Mouse (Mus musculus) heart, embryonic 12.5 days (tissue): ENCODE results near the gene Rpl9-ps6. TPM values are rescaled to one million over a fixed set of nuclear protein-coding genes. Genes with fewer than 3 reads are reported as not detected.

Source experiments
- ATAC-seq: fragments of 200-750 bp; cut with Nextera tagmentation; 2 replicates; pipeline ENCODE4 v1.8.0; 2017; ENCODE audit warnings: moderate TSS enrichment, moderate library complexity; ENCODE audit not compliant: insufficient number of reproducible peaks, low FRiP score
- H3K27ac ChIP-seq: fragments of 300-500 bp; sonication (generic); 2 replicates; pipeline ENCODE4 v1.5.1; 2016; ENCODE audit warnings: mild to moderate bottlenecking, moderate library complexity; ENCODE audit not compliant: poor library complexity, severe bottlenecking
- H3K27me3 ChIP-seq: fragments of 300-500 bp; sonication (generic); replicated peaks from 2 replicates; pipeline ENCODE4 v1.6.1; 2016; ENCODE audit warnings: mild to moderate bottlenecking, moderate library complexity
- H3K36me3 ChIP-seq: fragments of 300-500 bp; sonication (generic); 2 replicates; pipeline ENCODE4 v1.6.1; 2016; ENCODE audit warnings: mild to moderate bottlenecking, moderate library complexity
- H3K4me1 ChIP-seq: fragments of 300-500 bp; sonication (generic); replicated peaks from 2 replicates; pipeline ENCODE4 v1.6.1; 2016; ENCODE audit warnings: mild to moderate bottlenecking
- H3K4me2 ChIP-seq: fragments of 300-500 bp; sonication (generic); 2 replicates; pipeline ENCODE4 v1.6.1; 2016; ENCODE audit warnings: mild to moderate bottlenecking, moderate library complexity
- H3K4me3 ChIP-seq: fragments of 300-500 bp; sonication (generic); 2 replicates; pipeline ENCODE4 v1.5.1; 2016; ENCODE audit warnings: mild to moderate bottlenecking
- H3K9ac ChIP-seq: fragments of 300-500 bp; sonication (generic); 2 replicates; pipeline ENCODE4 v1.6.1; 2016; ENCODE audit warnings: mild to moderate bottlenecking, moderate library complexity
- H3K9me3 ChIP-seq: fragments of 300-500 bp; sonication (generic); replicated peaks from 2 replicates; pipeline ENCODE4 v1.6.1; 2016; ENCODE audit warnings: mild to moderate bottlenecking, moderate library complexity
- WGBS: fragments of 180-500 bp; shearing (Covaris S2); methylation state at CpG from one replicate; pipeline ENCODE4 v1.1.7; 2016; 5-methylcytosine and 5-hydroxymethylcytosine counted together
- polyA plus RNA-seq: library from polyadenylated mRNA; unstranded; fragments of >200 nt; fragmentation: Nextera tagmentation; extraction: Ambion mirVana; gene quantifications from 2 replicates; pipeline ENCODE4 v1.2.1, GENCODE M21; 2016

Gene Rpl9-ps6
- 57.6 and 60.3 TPM in 2 replicates for polyA plus RNA-seq

DNA sequence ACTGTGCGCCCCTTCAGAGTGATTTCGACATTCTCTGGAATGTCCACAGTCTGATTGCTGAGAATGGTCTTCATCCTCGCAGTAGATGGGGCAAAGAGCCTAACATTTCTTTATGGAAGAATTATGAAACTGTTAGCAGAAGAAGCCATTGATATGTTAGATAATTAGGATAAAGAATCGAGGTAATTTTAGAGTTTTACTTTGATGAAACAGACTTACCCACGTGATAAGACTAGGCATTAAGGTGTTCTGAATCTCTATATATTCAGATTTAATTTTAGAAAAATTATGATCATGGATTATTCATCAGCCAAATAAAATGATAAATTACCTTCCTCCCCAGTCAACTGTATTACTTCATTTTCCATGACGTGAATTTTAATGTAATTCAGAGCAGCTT, at the start of gene Rpl9-ps6:
Rpl9-ps6 (minus strand) TSS at position 101 of the 400 bp plus-strand sequence.
- Histone ChIP-seq H3K9me3 (no peaks in the 10 kb centered on the region), H3K4me1 (no peaks in the 10 kb centered on the region), H3K27ac (no peak within 1 kb of the TSS), H3K4me2 (no peak within 1 kb of the TSS), H3K4me3 (no peak within 1 kb of the TSS), H3K9ac (no peak within 1 kb of the TSS), H3K36me3 (no peaks in the 10 kb centered on the region), H3K27me3 (no peaks in the 10 kb centered on the region)
- no peak for ATAC-seq
- WGBS, result 77% methylated on average over 6 of the region's 6 CpGs

DNA sequence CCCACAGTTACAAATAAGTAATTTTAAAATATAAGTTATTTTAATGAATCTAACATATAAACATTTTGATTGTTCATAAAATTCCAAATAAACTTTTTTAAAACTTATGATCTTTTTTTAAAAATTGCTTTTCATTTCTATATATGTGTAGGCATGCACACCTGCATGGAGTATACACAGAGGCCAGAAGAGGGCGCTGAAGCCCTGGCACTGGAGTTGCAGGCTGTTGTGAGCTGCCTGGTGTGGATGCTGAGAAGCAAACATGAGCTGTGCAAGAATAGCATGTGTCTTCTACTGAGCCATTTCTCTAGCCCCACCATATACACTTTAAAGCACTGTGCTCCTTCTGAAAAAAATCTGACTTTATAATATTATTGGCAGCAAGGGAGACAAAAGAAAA, 46.1 kb upstream of the Rpl9-ps6 start:
- ATAC-seq, result no peak
- Histone ChIP-seq H3K27ac (no peak overlapping the region), H3K27me3 (no peaks in the 10 kb centered on the region), H3K4me1 (peaks cover 14% of the 10 kb centered on the region), H3K4me3 (no peak overlapping the region), H3K9me3 (0 out of 2 replicates have a peak, but pooled peaks cover 3% of the 10 kb centered on the region), H3K36me3 (peaks cover 64% of the 10 kb centered on the region), H3K9ac (no peak overlapping the region), H3K4me2 (no peak overlapping the region)
- 29% methylated on average over 1 of the region's 1 CpGs for WGBS

DNA sequence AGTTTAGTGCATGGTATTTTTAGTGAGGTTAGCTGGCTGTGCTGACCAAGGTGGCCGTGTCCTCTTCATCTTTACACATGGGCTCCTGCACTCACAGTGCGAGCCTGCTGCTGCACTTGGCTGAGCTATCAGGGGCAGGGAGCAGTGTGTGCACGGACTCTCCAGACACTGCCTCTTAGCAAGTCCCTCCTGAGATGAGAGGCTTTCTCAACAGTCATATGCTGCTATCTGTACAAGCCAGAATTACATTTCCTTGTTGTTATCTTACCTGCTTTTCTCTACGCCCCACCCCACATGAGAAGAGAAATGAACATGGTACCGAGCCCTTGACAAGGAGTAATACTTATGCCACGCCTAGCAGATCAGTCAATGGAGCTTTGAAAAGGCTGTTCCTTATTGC, 44.6 kb upstream of the Rpl9-ps6 start:
- H3K4me1 ChIP-seq, result peaks cover 19% of the 10 kb centered on the region
- H3K36me3 ChIP-seq, result peaks cover 60% of the 10 kb centered on the region
- 64% methylated on average over 6 of the region's 6 CpGs for WGBS
- H3K9me3 ChIP-seq, result 0 out of 2 replicates have a peak, but pooled peaks cover 3% of the 10 kb centered on the region
- ATAC-seq, result peak; percentile 78
- no peaks in the 10 kb centered on the region for H3K27me3 ChIP-seq
- no peak overlapping the region for H3K4me3 ChIP-seq
- H3K4me2 ChIP-seq, result no peak overlapping the region; the same call in 1 of the 2 replicates
- H3K9ac ChIP-seq, result no peak overlapping the region
- no peak overlapping the region for H3K27ac ChIP-seq

DNA sequence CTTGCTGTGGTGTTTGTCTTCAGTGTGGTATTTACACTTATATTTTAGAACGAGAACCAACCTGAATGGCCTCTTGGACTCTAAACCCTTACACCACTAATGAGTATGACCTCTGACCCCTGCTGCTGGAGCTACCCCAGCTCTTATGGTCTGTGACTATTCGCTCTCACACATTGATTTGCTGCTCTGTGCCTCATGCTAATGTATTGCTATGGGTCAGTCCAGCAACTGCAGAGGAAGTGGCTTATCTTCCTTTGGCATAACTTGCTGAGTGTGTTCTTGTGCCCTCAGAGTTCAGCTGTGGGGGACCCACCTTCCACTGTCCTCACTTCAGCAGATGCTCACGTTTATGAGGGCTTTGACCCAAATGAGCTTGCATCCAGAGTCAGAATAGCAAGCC, 43.9 kb upstream of the Rpl9-ps6 start:
- Histone ChIP-seq H3K27me3 (no peaks in the 10 kb centered on the region), H3K27ac (no peak overlapping the region), H3K9ac (no peak overlapping the region), H3K4me1 (peaks cover 19% of the 10 kb centered on the region), H3K4me2 (no peak overlapping the region), H3K9me3 (0 out of 2 replicates have a peak, but pooled peaks cover 3% of the 10 kb centered on the region), H3K4me3 (no peak overlapping the region), H3K36me3 (peaks cover 61% of the 10 kb centered on the region)
- 66% methylated on average over 3 of the region's 3 CpGs for WGBS
- no peak for ATAC-seq

DNA sequence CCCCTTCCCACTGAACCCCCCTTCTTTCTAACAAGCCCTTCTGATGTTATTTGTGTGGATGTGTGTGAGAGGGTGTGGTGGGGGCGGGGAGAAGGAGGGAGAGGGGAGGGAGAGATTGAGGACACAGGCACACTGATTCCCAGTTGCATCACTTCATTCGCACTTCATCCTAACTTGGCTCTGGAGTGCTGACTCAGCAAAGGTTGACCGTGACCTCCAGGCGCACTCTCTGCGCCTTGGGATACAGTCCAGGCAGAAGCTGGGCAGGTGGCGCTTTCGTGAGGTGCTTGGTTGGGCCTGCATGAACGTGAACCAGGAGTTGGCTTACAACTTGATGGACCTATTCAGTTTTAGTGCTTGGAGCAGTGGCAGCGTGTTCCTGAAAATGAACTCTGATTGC, 41.1 kb upstream of the Rpl9-ps6 start:
- WGBS, result 87% methylated on average over 9 of the region's 9 CpGs
- no peak overlapping the region for H3K9ac ChIP-seq
- H3K4me3 ChIP-seq, result no peak overlapping the region
- H3K27ac ChIP-seq, result no peak overlapping the region
- ATAC-seq, result no peak
- H3K27me3 ChIP-seq, result no peaks in the 10 kb centered on the region
- H3K9me3 ChIP-seq, result 0 out of 2 replicates have a peak, but pooled peaks cover 3% of the 10 kb centered on the region
- peaks cover 19% of the 10 kb centered on the region for H3K4me1 ChIP-seq
- H3K4me2 ChIP-seq, result no peak overlapping the region
- peaks cover 45% of the 10 kb centered on the region for H3K36me3 ChIP-seq

DNA sequence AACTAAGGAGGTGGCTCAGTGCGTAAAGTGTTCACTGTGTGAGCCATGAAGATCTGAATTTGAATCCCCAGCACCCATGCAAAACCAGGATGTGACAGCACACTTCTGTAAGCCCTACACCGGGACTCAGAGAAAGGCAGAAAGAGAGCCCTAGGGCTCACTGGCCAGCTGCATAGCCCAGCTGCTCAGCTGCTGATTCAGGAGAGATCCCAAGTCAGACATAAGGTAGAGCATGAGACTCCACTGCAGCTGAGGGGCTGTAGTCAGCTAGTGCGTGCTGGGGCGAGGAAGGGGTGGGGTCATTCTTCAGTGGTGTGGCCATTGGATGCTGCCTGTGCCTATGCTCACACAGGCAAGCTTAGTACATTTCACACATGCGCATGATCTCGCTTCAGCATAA, 40.7 kb upstream of the Rpl9-ps6 start:
- Histone ChIP-seq H3K27ac (no peak overlapping the region), H3K4me2 (no peak overlapping the region), H3K27me3 (no peaks in the 10 kb centered on the region), H3K9ac (no peak overlapping the region), H3K4me3 (no peak overlapping the region), H3K4me1 (peaks cover 19% of the 10 kb centered on the region), H3K9me3 (0 out of 2 replicates have a peak, but pooled peaks cover 3% of the 10 kb centered on the region), H3K36me3 (peaks cover 41% of the 10 kb centered on the region)
- WGBS, result 85% methylated on average over 6 of the region's 6 CpGs
- ATAC-seq, result no peak

DNA sequence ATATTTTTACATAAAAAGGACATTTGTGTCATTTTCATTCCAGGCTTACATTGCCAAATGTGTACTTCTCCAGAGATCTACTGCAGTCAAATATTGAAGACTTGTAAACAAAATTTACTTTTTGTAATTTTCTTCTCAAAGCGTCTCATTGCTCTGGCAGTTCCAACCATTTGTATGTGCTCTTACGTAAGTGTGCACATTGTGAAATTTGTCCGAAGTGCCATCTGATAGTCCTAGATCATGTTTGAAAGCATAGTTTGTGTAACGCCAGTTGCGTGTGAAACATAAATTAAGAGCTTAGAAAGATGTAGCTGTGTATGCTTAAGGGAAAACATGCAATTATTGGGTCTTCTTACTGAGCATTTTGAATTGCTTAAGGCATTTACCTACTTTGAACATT, 40.1 kb upstream of the Rpl9-ps6 start:
- peaks cover 38% of the 10 kb centered on the region for H3K36me3 ChIP-seq
- H3K4me1 ChIP-seq, result peaks cover 19% of the 10 kb centered on the region
- WGBS, result 94% methylated on average over 5 of the region's 5 CpGs
- no peak for ATAC-seq
- no peaks in the 10 kb centered on the region for H3K27me3 ChIP-seq
- H3K9me3 ChIP-seq, result no peaks in the 10 kb centered on the region
- no peak overlapping the region for H3K9ac ChIP-seq
- no peak overlapping the region for H3K4me3 ChIP-seq
- no peak overlapping the region for H3K4me2 ChIP-seq
- H3K27ac ChIP-seq, result no peak overlapping the region

DNA sequence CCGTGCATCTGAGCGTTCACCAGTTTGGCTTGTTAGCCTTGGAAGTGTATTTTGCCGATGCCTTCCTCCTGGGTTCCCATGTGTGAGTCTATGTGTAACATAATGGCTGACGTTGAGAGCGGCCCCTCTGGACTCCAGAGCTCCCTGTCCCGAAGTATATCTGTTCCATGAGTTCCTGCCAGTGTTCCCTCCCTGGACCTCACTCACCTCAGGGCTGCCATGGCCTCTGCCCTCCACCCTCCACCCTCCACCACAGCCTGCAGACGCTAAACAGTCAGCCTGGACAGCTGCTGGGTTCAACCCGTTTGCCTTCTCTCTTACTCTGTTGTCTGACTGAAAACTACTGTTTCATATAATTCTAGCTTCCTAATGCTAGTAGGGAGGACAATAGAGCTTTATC, 39.7 kb upstream of the Rpl9-ps6 start:
- H3K27ac ChIP-seq, result no peak overlapping the region
- H3K9me3 ChIP-seq, result no peaks in the 10 kb centered on the region
- no peak for ATAC-seq
- no peak overlapping the region for H3K4me2 ChIP-seq
- H3K9ac ChIP-seq, result no peak overlapping the region
- peaks cover 38% of the 10 kb centered on the region for H3K36me3 ChIP-seq
- H3K4me3 ChIP-seq, result no peak overlapping the region
- peaks cover 18% of the 10 kb centered on the region for H3K4me1 ChIP-seq
- 81% methylated on average over 8 of the region's 8 CpGs for WGBS
- H3K27me3 ChIP-seq, result no peaks in the 10 kb centered on the region

DNA sequence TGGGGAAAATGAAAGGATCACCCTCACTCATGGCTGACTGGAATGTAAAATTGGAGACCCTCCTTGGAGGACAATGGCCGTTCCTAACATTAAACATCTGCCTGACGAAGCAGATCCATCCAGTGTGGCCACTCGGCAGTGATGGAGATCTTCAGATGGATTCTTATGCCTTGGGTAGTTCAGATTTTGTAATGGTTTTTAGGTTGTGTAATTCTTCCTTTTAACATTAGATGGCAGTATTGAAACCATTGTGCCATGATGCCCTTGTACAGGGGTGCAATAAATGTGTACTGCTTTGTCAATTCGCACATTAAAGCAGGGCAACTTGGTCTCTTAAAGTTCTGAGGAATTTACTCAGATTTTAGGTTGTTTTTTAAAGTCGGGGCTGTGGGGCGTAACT, 35.0 kb upstream of the Rpl9-ps6 start:
- no peak for ATAC-seq
- Histone ChIP-seq H3K4me1 (no peaks in the 10 kb centered on the region), H3K9ac (no peak overlapping the region), H3K27ac (no peak overlapping the region), H3K36me3 (peaks cover 52% of the 10 kb centered on the region), H3K9me3 (no peaks in the 10 kb centered on the region), H3K4me2 (no peak overlapping the region), H3K4me3 (no peak overlapping the region), H3K27me3 (no peaks in the 10 kb centered on the region)
- 83% methylated on average over 6 of the region's 6 CpGs for WGBS

DNA sequence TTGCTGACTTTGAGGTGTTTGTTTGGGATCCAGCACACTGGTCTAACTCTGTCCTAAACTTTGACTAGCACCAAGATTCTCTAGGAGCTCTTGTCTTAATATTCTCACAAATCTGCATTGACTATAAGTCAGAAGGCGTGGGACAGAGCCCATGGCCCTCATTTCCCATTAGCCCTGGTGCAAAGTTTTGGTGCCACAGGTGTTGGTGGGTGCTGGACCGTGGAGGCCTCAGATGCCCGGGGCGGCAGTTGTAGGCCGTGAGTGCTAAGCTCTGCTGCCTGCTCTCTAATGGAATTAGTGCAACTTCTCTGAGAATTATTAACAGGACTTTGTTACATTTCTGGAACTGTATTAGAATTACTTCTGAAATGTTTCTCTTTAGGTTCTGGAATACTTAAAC, 31.6 kb upstream of the Rpl9-ps6 start:
- Histone ChIP-seq H3K36me3 (peaks cover 64% of the 10 kb centered on the region), H3K9me3 (no peaks in the 10 kb centered on the region), H3K27me3 (no peaks in the 10 kb centered on the region), H3K4me1 (no peaks in the 10 kb centered on the region), H3K27ac (no peak overlapping the region), H3K4me3 (no peak overlapping the region), H3K9ac (no peak overlapping the region), H3K4me2 (no peak overlapping the region)
- WGBS, result 95% methylated on average over 5 of the region's 5 CpGs
- no peak for ATAC-seq

DNA sequence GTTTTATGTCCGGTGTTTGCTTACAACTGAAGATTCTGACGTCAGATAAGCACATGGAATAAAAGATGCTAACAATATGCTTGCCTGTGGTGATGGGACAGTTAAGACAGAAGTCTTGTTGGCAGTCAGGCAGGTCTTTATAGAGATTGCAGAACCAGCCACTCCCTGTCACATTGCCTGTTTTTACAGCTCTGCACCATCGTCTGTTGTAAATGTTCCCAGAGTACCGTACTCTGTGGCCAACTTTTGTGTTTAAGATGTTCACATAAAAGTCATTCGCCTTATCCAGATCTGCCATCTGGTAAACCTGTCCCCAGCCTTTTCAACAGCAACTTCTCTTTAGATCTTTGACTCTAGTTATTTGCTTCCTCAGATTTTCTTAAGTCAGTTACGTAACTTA, 31.0 kb upstream of the Rpl9-ps6 start:
- no peak overlapping the region for H3K27ac ChIP-seq
- H3K27me3 ChIP-seq, result no peaks in the 10 kb centered on the region
- H3K4me2 ChIP-seq, result no peak overlapping the region
- H3K9me3 ChIP-seq, result no peaks in the 10 kb centered on the region
- 89% methylated on average over 6 of the region's 6 CpGs for WGBS
- ATAC-seq, result no peak
- H3K4me1 ChIP-seq, result no peaks in the 10 kb centered on the region
- H3K9ac ChIP-seq, result no peak overlapping the region
- H3K36me3 ChIP-seq, result peaks cover 69% of the 10 kb centered on the region
- H3K4me3 ChIP-seq, result no peak overlapping the region

DNA sequence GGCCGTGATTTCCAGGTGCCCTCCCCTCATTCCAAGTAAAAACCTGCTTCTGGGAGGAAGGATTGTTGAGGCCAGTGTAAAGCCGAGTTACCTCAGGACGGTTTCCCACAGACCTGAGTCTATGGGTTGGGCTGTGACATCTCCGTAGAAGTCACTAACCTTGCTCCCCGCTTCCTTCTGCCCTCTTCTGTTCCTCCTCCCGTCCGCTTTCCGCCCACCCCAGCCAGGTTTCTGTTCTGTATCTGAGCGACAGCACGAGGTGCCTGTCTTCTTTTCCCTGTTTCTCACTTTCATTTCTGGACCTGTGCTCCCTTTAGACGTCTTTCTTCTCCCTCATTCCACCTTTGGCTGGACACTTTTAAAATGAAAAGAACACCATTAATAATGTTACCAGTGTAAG, 28.7 kb upstream of the Rpl9-ps6 start:
- no peak overlapping the region for H3K4me3 ChIP-seq
- H3K27ac ChIP-seq, result no peak overlapping the region
- peaks cover 66% of the 10 kb centered on the region for H3K36me3 ChIP-seq
- H3K9me3 ChIP-seq, result no peaks in the 10 kb centered on the region
- H3K4me2 ChIP-seq, result no peak overlapping the region
- 84% methylated on average over 11 of the region's 11 CpGs for WGBS
- H3K4me1 ChIP-seq, result no peaks in the 10 kb centered on the region
- no peaks in the 10 kb centered on the region for H3K27me3 ChIP-seq
- no peak overlapping the region for H3K9ac ChIP-seq
- ATAC-seq, result no peak
